Comparison of ENCODE assay signal across 22 mouse cellular contexts in the genomic region with DNA sequence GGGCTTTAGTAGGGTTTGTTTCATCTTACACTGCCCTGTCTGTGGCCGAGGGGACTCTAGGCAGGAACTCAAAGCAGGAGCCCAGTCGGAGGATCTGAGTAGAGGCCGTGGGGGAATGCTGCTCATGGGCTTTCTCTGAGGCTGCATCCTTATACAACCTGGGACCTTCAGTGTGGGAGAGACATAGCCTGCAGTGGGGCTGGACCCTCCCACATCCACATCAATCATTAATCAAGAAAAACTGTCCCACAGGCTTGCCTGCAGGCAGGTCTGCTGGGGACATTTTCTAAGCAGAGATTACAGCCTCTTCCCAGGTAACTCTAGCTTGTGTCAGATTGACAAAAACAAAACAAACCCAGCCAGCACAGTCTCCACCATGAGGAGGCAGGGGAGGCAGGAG. TPM values are rescaled to one million over a fixed set of nuclear protein-coding genes. Genes with fewer than 3 reads are reported as not detected.
DNase-seq lines count a peak whose midpoint lies in the region; ATAC-seq and TF ChIP-seq lines count a peak whose summit lies in the region.
"Had no signal": no experiment of that assay in that cellular context is flagged by ENCODE, and none has a peak within 500 bp of the region (broad histone marks: within the 10 kb centered on the region; RNA-seq: fewer than 3 reads in every experiment).

No protein-coding gene starts in this region.

- H3K36me3 ChIP-seq in liver, adult 2 months (ENCODE audit: control insufficient read depth, insufficient read depth, low read length), result no peaks in the 10 kb centered on the region
- H3K36me3 ChIP-seq in liver, embryonic 11.5 days (ENCODE audit: control insufficient read depth, insufficient read depth, low read length), result no peaks in the 10 kb centered on the region; the same call in 1 of the 2 replicates

- no peak for TF ChIP-seq CTCF in liver, adult 2 months (IDR thresholded peaks at IDR 0.05; ENCODE audit: low read depth, low read length)

- H3K27ac ChIP-seq in liver, adult 2 months (replicated peaks; ENCODE audit: insufficient read depth, low read depth, low read length), result no peak overlapping the region
- no peak overlapping the region; the same call in 1 of the 2 replicates for H3K27ac ChIP-seq in liver, embryonic 11.5 days (ENCODE audit: low read depth, low read length)
- H3K27ac ChIP-seq: embryonic facial prominence, embryonic 15.5 days; gastrocnemius, adult 2 months; hindbrain, embryonic 13.5 days; stomach, postnatal 0 days had no signal

- 46% methylated on average over 3 of the region's 3 CpGs for WGBS in liver, adult 2 months
- 68% methylated on average over 3 of the region's 3 CpGs for WGBS in liver, embryonic 11.5 days

- peak; percentile 33 for DNase-seq in liver, adult 2 months (ENCODE audit: extremely low read depth, low read depth, low spot score)
- no peak for DNase-seq in liver, embryonic 11.5 days (ENCODE audit: low spot score)
- DNase-seq in kidney, adult 9 months, result peak; percentile 74
- peak; percentile 57 to 78 for DNase-seq in kidney, postnatal 36 days
- DNase-seq in heart, adult 18-20 months, result no peak
- no peak for DNase-seq in lung, postnatal 14 days
- no peak for DNase-seq in cerebellum, postnatal 36 days
- DNase-seq: adrenal gland, postnatal 25 days; cerebellum, adult 11-12 months; cerebellum, postnatal 14 days; gastrocnemius, adult 2 months; heart, postnatal 14 days; lung, embryonic 14.5 days; lung, postnatal 4 days; thymus, postnatal 14 days had no signal

- H3K79me2 ChIP-seq in liver, adult 2 months (ENCODE audit: control insufficient read depth, insufficient read depth, low read length), result no peaks in the 10 kb centered on the region

- peaks cover 25% of the 10 kb centered on the region for H3K4me1 ChIP-seq in liver, adult 2 months (ENCODE audit: control insufficient read depth, insufficient read depth, low read length)
- H3K4me1 ChIP-seq in liver, embryonic 11.5 days (replicated peaks; ENCODE audit: control insufficient read depth, insufficient read depth, low read length), result peaks cover 28% of the 10 kb centered on the region
- H3K4me1 ChIP-seq: embryonic facial prominence, embryonic 15.5 days had no signal

- H3K4me3 ChIP-seq in liver, adult 2 months (ENCODE audit: insufficient read depth, low read depth, low read length), result no peak overlapping the region
- H3K4me3 ChIP-seq in liver, embryonic 11.5 days (ENCODE audit: low read depth, low read length), result no peak overlapping the region
- H3K4me3 ChIP-seq: embryonic facial prominence, embryonic 15.5 days; gastrocnemius, adult 2 months; heart, embryonic 12.5 days; hindbrain, embryonic 13.5 days had no signal

- H3K4me2 ChIP-seq in liver, embryonic 11.5 days, result no peak overlapping the region
- H3K4me2 ChIP-seq: embryonic facial prominence, embryonic 15.5 days; heart, embryonic 12.5 days; hindbrain, embryonic 13.5 days; lung, embryonic 14.5 days had no signal

- H3K9me3 ChIP-seq in liver, embryonic 11.5 days (ENCODE audit: control insufficient read depth, low read length), result no peaks in the 10 kb centered on the region
- H3K9me3 ChIP-seq: embryonic facial prominence, embryonic 15.5 days; G1E; heart, embryonic 12.5 days; hindbrain, embryonic 13.5 days had no signal

- ATAC-seq in liver, embryonic 11.5 days (replicated peaks; ENCODE audit: low FRiP score), result no peak; the same call in 1 of the 2 replicates
- ATAC-seq: inflammation-experienced regulatory T-cells, adult 6 months; midbrain, embryonic 16.5 days had no signal

- no peak overlapping the region for H3K9ac ChIP-seq in liver, adult 2 months (ENCODE audit: low read depth, low read length)
- no peak overlapping the region for H3K9ac ChIP-seq in liver, embryonic 11.5 days (ENCODE audit: low read depth, low read length)
- H3K9ac ChIP-seq: embryonic facial prominence, embryonic 15.5 days; heart, embryonic 12.5 days; hindbrain, embryonic 13.5 days; lung, embryonic 14.5 days had no signal

- no peaks in the 10 kb centered on the region for H3K27me3 ChIP-seq in liver, adult 2 months (ENCODE audit: control insufficient read depth, insufficient read depth, low read length)
- H3K27me3 ChIP-seq in liver, embryonic 11.5 days (replicated peaks; ENCODE audit: control insufficient read depth, insufficient read depth, low read length), result no peaks in the 10 kb centered on the region
- H3K27me3 ChIP-seq: embryonic facial prominence, embryonic 15.5 days; heart, embryonic 12.5 days; hindbrain, embryonic 13.5 days had no signal

- TF ChIP-seq POLR2A in liver, adult 2 months (IDR thresholded peaks at IDR 0.05; ENCODE audit: extremely low read depth, insufficient read depth, low read length), result no peak

RNA-seq across cellular contexts. Expression of a gene that starts 38.9 kb away (rescaled TPM):
- 7.3 and 9.9 TPM in 2 replicates for total RNA-seq in liver, adult 2 months (2014; rRNA removed)
- polyA plus RNA-seq in liver, adult 2 months (2012; rRNA removed), result 17.7 and 20.0 TPM in 2 replicates
- 22.9 and 24.1 TPM in 2 replicates for polyA plus RNA-seq in liver, embryonic 11.5 days (2014; fragmentation: Nextera tagmentation; extraction: Ambion mirVana)
- 10 to 100 TPM; 33.9 to 38.8 TPM for total RNA-seq in heart, adult 18-20 months (2021)

Comparison
In these comparisons a context has a peak if more than half of its experiments do, and no peak if none do; other contexts are left out.
1. DNase-seq: peak in liver, adult 2 months (single experiment), kidney, adult 9 months (single experiment) and kidney, postnatal 36 days (2 of 2); none in liver, embryonic 11.5 days (single experiment), heart, adult 18-20 months (0 of 2), lung, postnatal 14 days (single experiment) and cerebellum, postnatal 36 days (0 of 2).